Mouse (Mus musculus): ENCODE data around the gene Rpl39l.

DNA sequence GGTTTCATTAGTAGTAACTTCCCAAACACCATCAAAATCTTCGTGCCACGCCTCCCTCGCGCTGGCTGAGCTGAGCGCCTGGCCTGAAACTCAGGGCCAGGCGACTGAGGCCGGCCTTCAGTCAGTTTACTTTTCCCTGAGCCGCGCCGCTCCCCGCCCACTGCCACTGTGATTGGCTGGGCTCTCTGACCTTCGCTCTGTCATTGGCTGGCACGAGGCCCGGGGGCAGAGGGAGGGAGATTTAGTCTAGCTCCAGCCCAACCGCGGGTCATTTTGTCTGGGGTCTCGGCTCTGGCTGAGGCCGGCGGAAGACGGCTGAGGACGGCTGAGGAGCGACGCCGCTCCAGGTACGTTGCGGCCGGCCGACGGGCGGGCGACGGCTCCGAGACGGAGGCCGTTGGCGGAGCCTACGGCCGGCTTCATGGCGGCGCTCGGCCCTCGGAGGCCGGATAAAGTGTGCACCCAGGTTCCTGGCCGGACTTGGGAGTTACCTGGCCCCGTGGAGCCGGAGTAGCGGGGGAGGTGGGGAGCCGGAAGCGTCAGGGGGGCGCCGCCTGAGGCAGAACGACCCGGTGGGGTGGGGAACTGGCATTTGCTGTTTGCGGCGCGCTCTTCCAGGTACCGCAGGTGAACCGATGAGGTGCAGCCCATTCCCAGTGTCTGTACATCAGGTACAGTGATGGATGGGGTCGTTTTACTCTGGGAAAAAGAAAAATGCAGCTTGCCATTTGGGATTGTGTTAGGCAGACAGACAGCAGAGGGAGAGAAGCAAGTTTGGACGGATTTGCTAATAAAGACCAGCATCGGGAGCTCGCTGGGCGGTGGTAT lies 22.9 kb downstream of the Rpl39l start, which contains the start of gene Atf7ip2:
- TF ChIP-seq EP300 (IDR thresholded peaks at IDR 0.05; ENCODE audit: low read depth) (no peak), CTCF (IDR thresholded peaks at IDR 0.05; ENCODE audit: low read depth) (no peak)
